Mouse (Mus musculus) ES-Bruce4 (cell line): ENCODE results near the gene Pex19.

Source experiments
- CTCF ChIP-seq: IDR thresholded peaks from one replicate; pipeline ENCODE4 v1.8.1; 2011; ENCODE audit warnings: low read depth, low read length
- POLR2A ChIP-seq: IDR thresholded peaks from one replicate; pipeline ENCODE4 v1.8.1; 2011; ENCODE audit warnings: low read length; ENCODE audit not compliant: insufficient read depth

DNA sequence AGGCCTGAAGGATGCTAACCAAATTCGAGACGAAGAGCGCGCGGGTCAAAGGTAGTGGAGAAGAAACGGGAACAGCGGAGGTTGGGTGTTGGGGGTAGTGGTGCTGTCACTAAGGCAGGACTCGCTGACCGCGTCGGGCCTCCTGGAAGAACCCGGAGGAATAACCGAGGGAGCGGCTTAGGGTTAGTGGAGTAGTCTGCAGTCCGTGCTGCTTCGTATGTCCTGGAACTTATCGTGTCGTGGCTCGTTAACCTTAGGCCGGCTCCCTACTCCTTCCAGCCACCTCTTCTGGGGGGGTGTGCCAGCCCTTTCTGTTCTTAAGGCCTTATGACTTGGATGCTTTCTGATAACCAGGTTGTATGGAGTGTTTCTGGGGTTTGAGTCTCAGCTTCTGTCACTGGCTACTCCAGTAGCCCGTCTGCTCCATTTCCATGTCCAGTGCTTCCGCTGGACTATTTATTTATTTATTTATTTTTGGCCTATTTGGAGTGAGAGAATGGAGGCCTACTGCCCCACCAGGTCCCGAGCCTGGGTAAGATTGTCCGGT lies 43.6 kb upstream of the Pex19 start:
- TF ChIP-seq POLR2A (no peak), CTCF (no peak)
